Mouse (Mus musculus) heart, embryonic 11.5 days (tissue): ENCODE data around the gene Ccnf. TPM values are rescaled to one million over a fixed set of nuclear protein-coding genes. Genes with fewer than 3 reads are reported as not detected.

Experiments
- ATAC-seq: fragments of 200-750 bp; cut with Nextera tagmentation; replicated peaks from 2 replicates; pipeline ENCODE4 v1.8.0; 2017; ENCODE audit warnings: moderate library complexity; ENCODE audit not compliant: insufficient number of reproducible peaks, low FRiP score, low TSS enrichment
- H3K27ac ChIP-seq: fragments of 300-500 bp; sonication (generic); 2 replicates; pipeline ENCODE4 v1.5.1; 2014; ENCODE audit warnings: mild to moderate bottlenecking, low read depth, low read length
- H3K27me3 ChIP-seq: fragments of 300-500 bp; sonication (generic); 2 replicates; pipeline ENCODE4 v1.6.1; 2014; ENCODE audit warnings: mild to moderate bottlenecking, low read length, mixed read lengths; ENCODE audit not compliant: control insufficient read depth, insufficient read depth
- H3K36me3 ChIP-seq: fragments of 300-500 bp; sonication (generic); 2 replicates; pipeline ENCODE4 v1.6.1; 2014; ENCODE audit warnings: mild to moderate bottlenecking, low read length, moderate library complexity, mixed read lengths; ENCODE audit not compliant: control insufficient read depth, insufficient read depth
- H3K4me1 ChIP-seq: fragments of 300-500 bp; sonication (generic); 2 replicates; pipeline ENCODE4 v1.6.1; 2014; ENCODE audit warnings: low read length; ENCODE audit not compliant: control insufficient read depth, insufficient read depth
- H3K4me2 ChIP-seq: fragments of 300-500 bp; sonication (generic); 2 replicates; pipeline ENCODE4 v1.6.1; 2014; ENCODE audit warnings: mild to moderate bottlenecking, moderate library complexity
- H3K4me3 ChIP-seq: fragments of 300-500 bp; sonication (generic); 2 replicates; pipeline ENCODE4 v1.5.1; 2014; ENCODE audit warnings: low read depth, low read length
- H3K9ac ChIP-seq: fragments of 300-500 bp; sonication (generic); 2 replicates; pipeline ENCODE4 v1.6.1; 2014; ENCODE audit warnings: mild to moderate bottlenecking, low read depth, low read length, moderate library complexity
- H3K9me3 ChIP-seq: fragments of 300-500 bp; sonication (generic); replicated peaks from 2 replicates; pipeline ENCODE4 v1.6.1; 2016; ENCODE audit warnings: low read length; ENCODE audit not compliant: control insufficient read depth
- WGBS: fragments of 180-500 bp; shearing (Covaris S2); extraction: QIAGEN DNeasy Blood & Tissue Kit; methylation state at CpG from one replicate; pipeline ENCODE4 v1.1.7; 2014; ENCODE audit not compliant: insufficient replicate concordance; 5-methylcytosine and 5-hydroxymethylcytosine counted together
- polyA plus RNA-seq: library from polyadenylated mRNA; unstranded; fragments of >200 nt; fragmentation: Nextera tagmentation; extraction: Ambion mirVana; gene quantifications from 2 replicates; pipeline ENCODE4 v1.2.1, GENCODE M21; 2014

Gene Ccnf
- 47.4 and 55.2 TPM in 2 replicates for polyA plus RNA-seq

- no peaks in the 10 kb centered on the region for H3K27me3 ChIP-seq
- peak within 1 kb of the TSS; percentile 85 for H3K4me3 ChIP-seq
- under 1% methylated on average over 48 of the region's 48 CpGs for WGBS
- peak within 1 kb of the TSS; percentile 95 for H3K9ac ChIP-seq
- no peaks in the 10 kb centered on the region for H3K9me3 ChIP-seq
- peak within 1 kb of the TSS; percentile 89 for H3K27ac ChIP-seq
- H3K36me3 ChIP-seq, result peaks cover 15% of the 10 kb centered on the region
- peaks cover 10% of the 10 kb centered on the region for H3K4me1 ChIP-seq
- peak within 1 kb of the TSS; percentile 84 for H3K4me2 ChIP-seq
- ATAC-seq, result peak; percentile 100
Observed at GRCm38 (mm10) chr17:24251320-24252069, at the start of gene Ccnf. Ccnf (minus strand) TSS chr17:24251484.

- 21% methylated on average over 4 of the region's 4 CpGs for WGBS
- no peak overlapping the region for H3K4me2 ChIP-seq
- H3K27ac ChIP-seq, result no peak overlapping the region
- no peaks in the 10 kb centered on the region for H3K4me1 ChIP-seq
- ATAC-seq, result 0 out of 2 replicates have a peak, but pooled peaks have one; percentile 61
- H3K36me3 ChIP-seq, result no peaks in the 10 kb centered on the region
- no peak overlapping the region for H3K9ac ChIP-seq
- H3K9me3 ChIP-seq, result no peaks in the 10 kb centered on the region
- no peak overlapping the region for H3K4me3 ChIP-seq
- no peaks in the 10 kb centered on the region for H3K27me3 ChIP-seq
Observed at GRCm38 (mm10) chr17:24300651-24301050, 49.4 kb upstream of the Ccnf start.

GRCm38 (mm10) chr17:24289338-24289737 lies 38.1 kb upstream of the Ccnf start:
- Histone ChIP-seq H3K4me1 (no peaks in the 10 kb centered on the region), H3K27me3 (no peaks in the 10 kb centered on the region), H3K27ac (no peak overlapping the region), H3K36me3 (no peaks in the 10 kb centered on the region), H3K9me3 (no peaks in the 10 kb centered on the region), H3K9ac (no peak overlapping the region), H3K4me3 (no peak overlapping the region), H3K4me2 (no peak overlapping the region)
- no peak for ATAC-seq
- WGBS, result 64% methylated on average over 5 of the region's 5 CpGs

- H3K4me3 ChIP-seq, result no peak overlapping the region
- no peaks in the 10 kb centered on the region for H3K4me1 ChIP-seq
- no peaks in the 10 kb centered on the region for H3K36me3 ChIP-seq
- no peak for ATAC-seq
- H3K27me3 ChIP-seq, result no peaks in the 10 kb centered on the region
- no peak overlapping the region for H3K27ac ChIP-seq
- H3K4me2 ChIP-seq, result no peak overlapping the region
- H3K9ac ChIP-seq, result no peak overlapping the region
- no peaks in the 10 kb centered on the region for H3K9me3 ChIP-seq
- 73% methylated on average over 9 of the region's 9 CpGs for WGBS
Observed at GRCm38 (mm10) chr17:24288477-24288876, 37.2 kb upstream of the Ccnf start.

GRCm38 (mm10) chr17:24285680-24286079 lies 34.4 kb upstream of the Ccnf start:
- H3K27me3 ChIP-seq, result no peaks in the 10 kb centered on the region
- no peak overlapping the region for H3K9ac ChIP-seq
- no peaks in the 10 kb centered on the region for H3K36me3 ChIP-seq
- no peaks in the 10 kb centered on the region for H3K4me1 ChIP-seq
- no peaks in the 10 kb centered on the region for H3K9me3 ChIP-seq
- H3K4me2 ChIP-seq, result no peak overlapping the region
- H3K4me3 ChIP-seq, result no peak overlapping the region
- H3K27ac ChIP-seq, result no peak overlapping the region
- no peak for ATAC-seq
- WGBS, result 63% methylated on average over 3 of the region's 3 CpGs

- H3K27ac ChIP-seq, result no peak overlapping the region
- no peaks in the 10 kb centered on the region for H3K9me3 ChIP-seq
- 52% methylated on average over 9 of the region's 9 CpGs for WGBS
- no peaks in the 10 kb centered on the region for H3K36me3 ChIP-seq
- no peaks in the 10 kb centered on the region for H3K27me3 ChIP-seq
- no peaks in the 10 kb centered on the region for H3K4me1 ChIP-seq
- no peak overlapping the region for H3K9ac ChIP-seq
- ATAC-seq, result no peak
- H3K4me3 ChIP-seq, result no peak overlapping the region
- H3K4me2 ChIP-seq, result no peak overlapping the region
Observed at GRCm38 (mm10) chr17:24283266-24283818, 32.1 kb upstream of the Ccnf start.

GRCm38 (mm10) chr17:24282637-24283036 lies 31.4 kb upstream of the Ccnf start:
- no peak for ATAC-seq
- Histone ChIP-seq H3K4me2 (no peak overlapping the region), H3K9me3 (peaks cover 3% of the 10 kb centered on the region; the same call in 1 of the 2 replicates), H3K9ac (no peak overlapping the region), H3K27me3 (no peaks in the 10 kb centered on the region), H3K4me1 (no peaks in the 10 kb centered on the region), H3K36me3 (no peaks in the 10 kb centered on the region), H3K27ac (no peak overlapping the region), H3K4me3 (no peak overlapping the region)
- 63% methylated on average over 4 of the region's 4 CpGs for WGBS

GRCm38 (mm10) chr17:24279907-24280306 lies 28.6 kb upstream of the Ccnf start:
- Histone ChIP-seq H3K27ac (no peak overlapping the region), H3K9me3 (peaks cover 5% of the 10 kb centered on the region; the same call in 1 of the 2 replicates), H3K4me3 (no peak overlapping the region), H3K4me2 (no peak overlapping the region), H3K4me1 (no peaks in the 10 kb centered on the region), H3K27me3 (no peaks in the 10 kb centered on the region), H3K36me3 (no peaks in the 10 kb centered on the region), H3K9ac (no peak overlapping the region)
- no peak for ATAC-seq
- WGBS, result 74% methylated on average over 4 of the region's 4 CpGs

GRCm38 (mm10) chr17:24267133-24267532 lies 15.8 kb upstream of the Ccnf start:
- Histone ChIP-seq H3K4me3 (no peak overlapping the region), H3K9me3 (no peaks in the 10 kb centered on the region), H3K27me3 (no peaks in the 10 kb centered on the region), H3K9ac (no peak overlapping the region), H3K4me2 (no peak overlapping the region), H3K27ac (no peak overlapping the region), H3K4me1 (no peaks in the 10 kb centered on the region), H3K36me3 (no peaks in the 10 kb centered on the region)
- 79% methylated on average over 1 of the region's 1 CpGs for WGBS
- ATAC-seq, result no peak
